Mouse (Mus musculus): ENCODE measurements around the gene Pde6b.

The Pde6b gene

GRCm38 (mm10) chr5:108389744-108390143 lies 1.6 kb downstream of the Pde6b start:
- no peak for DNase-seq (ENCODE audit: low spot score in 2 of 2)

- no peak for DNase-seq (ENCODE audit: low spot score in 2 of 2)
Measured at GRCm38 (mm10) chr5:108403453-108403852, 15.3 kb downstream of the Pde6b start.

- DNase-seq (ENCODE audit: low spot score in 2 of 2) = no peak
Measured at GRCm38 (mm10) chr5:108405460-108405859, 17.3 kb downstream of the Pde6b start.

- no peak for DNase-seq (ENCODE audit: low spot score in 2 of 2)
Measured at GRCm38 (mm10) chr5:108406977-108407376, 18.8 kb downstream of the Pde6b start.

GRCm38 (mm10) chr5:108414711-108415110 lies 26.5 kb downstream of the Pde6b start:
- no peak for DNase-seq (ENCODE audit: low spot score in 2 of 2)

GRCm38 (mm10) chr5:108422741-108423140 lies 34.5 kb downstream of the Pde6b start:
- no peak for DNase-seq (ENCODE audit: low spot score in 2 of 2)

- DNase-seq (ENCODE audit: low spot score in 2 of 2) = no peak
Measured at GRCm38 (mm10) chr5:108423427-108423826, 35.2 kb downstream of the Pde6b start.

- no peak for DNase-seq (ENCODE audit: low spot score in 2 of 2)
Measured at GRCm38 (mm10) chr5:108427186-108427585, 39.0 kb downstream of the Pde6b start.

GRCm38 (mm10) chr5:108431196-108431595 lies 43.0 kb downstream of the Pde6b start:
- no peak for DNase-seq (ENCODE audit: low spot score in 2 of 2)

GRCm38 (mm10) chr5:108433804-108434587 lies 45.8 kb downstream of the Pde6b start, which contains the start of gene Atp5k:
Gene Atp5k, minus strand, starts transcription at chr5:108434448.
- DNase-seq (ENCODE audit: low spot score in 2 of 2) = peak; percentile 91 to 93

GRCm38 (mm10) chr5:108436101-108436500 lies 47.9 kb downstream of the Pde6b start:
- no peak for DNase-seq (ENCODE audit: low spot score in 2 of 2)

- DNase-seq (ENCODE audit: low spot score in 2 of 2) = no peak
Measured at GRCm38 (mm10) chr5:108446973-108447372, 58.8 kb downstream of the Pde6b start.

- no peak for DNase-seq (ENCODE audit: low spot score in 2 of 2)
Measured at GRCm38 (mm10) chr5:108447857-108448256, 59.7 kb downstream of the Pde6b start.

GRCm38 (mm10) chr5:108448785-108449668 lies 60.8 kb downstream of the Pde6b start, which contains the start of gene Mfsd7a:
Gene Mfsd7a, minus strand, starts transcription at chr5:108448891.
- no peak for DNase-seq (ENCODE audit: low spot score in 2 of 2)

GRCm38 (mm10) chr5:108450837-108451540 lies 62.8 kb downstream of the Pde6b start:
- no peak for DNase-seq (ENCODE audit: low spot score in 2 of 2)

- no peak for DNase-seq (ENCODE audit: low spot score in 2 of 2)
Measured at GRCm38 (mm10) chr5:108451611-108452010, 63.4 kb downstream of the Pde6b start.

GRCm38 (mm10) chr5:108452422-108452821 lies 64.2 kb downstream of the Pde6b start:
- no peak for DNase-seq (ENCODE audit: low spot score in 2 of 2)

- no peak for DNase-seq (ENCODE audit: low spot score in 2 of 2)
Measured at GRCm38 (mm10) chr5:108454094-108454493, 65.9 kb downstream of the Pde6b start.

GRCm38 (mm10) chr5:108458706-108459105 lies 70.5 kb downstream of the Pde6b start:
- no peak for DNase-seq (ENCODE audit: low spot score in 2 of 2)

GRCm38 (mm10) chr5:108460461-108460860 lies 72.3 kb downstream of the Pde6b start:
- DNase-seq (ENCODE audit: low spot score in 2 of 2) = no peak

GRCm38 (mm10) chr5:108461082-108462065 lies 73.2 kb downstream of the Pde6b start, which contains the start of gene Pcgf3:
Gene Pcgf3, plus strand, starts transcription at chr5:108461232.
- DNase-seq (ENCODE audit: low spot score in 2 of 2) = peak; percentile 94 to 96
